Mouse (Mus musculus) kidney, adult 2 months (tissue): ENCODE measurements at regions not wholly inside any gene's neighbourhood (a gene's known extent, or its start where the extent isn't known, plus 50 kb on each side); places are given as distances from the start of the nearest gene placed in this dataset.

Source experiments
- CTCF ChIP-seq: fragments of 200-500 bp; conservative IDR thresholded peaks from 2 replicates; pipeline ENCODE4 v1.5.1; 2011; ENCODE audit warnings: low read depth, mild to moderate bottlenecking, control low read depth, low read length, moderate library complexity, mixed read lengths; ENCODE audit not compliant: insufficient read depth, insufficient read length
- POLR2A ChIP-seq: fragments of 200-500 bp; IDR thresholded peaks from one replicate; pipeline ENCODE4 v1.6.1; 2011; ENCODE audit warnings: low read depth, low read length, control low read depth

DNA sequence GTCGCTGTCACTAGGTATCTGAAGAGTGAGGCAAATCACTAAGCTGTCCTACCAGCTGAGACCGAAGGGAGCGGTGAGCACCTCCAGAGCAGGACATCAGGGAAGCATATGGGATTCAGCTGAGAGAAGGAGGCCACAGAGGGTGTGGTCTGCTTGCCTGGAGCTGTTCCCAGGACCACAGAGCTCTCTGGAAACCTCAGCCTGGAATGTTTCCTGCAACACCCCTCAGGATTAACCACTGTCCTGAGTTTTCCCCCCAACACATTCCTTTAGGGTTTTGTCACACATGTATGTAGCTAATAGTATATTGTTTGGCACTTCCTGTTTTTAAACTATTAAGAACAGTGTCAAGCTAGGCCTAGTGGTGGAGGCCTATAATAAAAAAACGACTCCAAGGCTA, 459.6 kb downstream of the Plcl1 start:
- TF ChIP-seq POLR2A = no peak
- no peak for TF ChIP-seq CTCF
